Mouse (Mus musculus) lung, adult 2 months (tissue): Measurements from ENCODE around the gene Cpped1.

Experiments
- CTCF ChIP-seq: fragments of 200-500 bp; IDR thresholded peaks from 2 replicates; pipeline ENCODE4 v1.5.1; 2011; ENCODE audit warnings: mild to moderate bottlenecking, low read length, control low read depth; ENCODE audit not compliant: insufficient read depth
- POLR2A ChIP-seq: fragments of 200-500 bp; IDR thresholded peaks from 2 replicates; pipeline ENCODE4 v1.6.1; 2011; ENCODE audit warnings: low read depth, mild to moderate bottlenecking, control low read depth, low read length, borderline replicate concordance; ENCODE audit errors: extremely low read depth

- TF ChIP-seq CTCF: no peak
- no peak for TF ChIP-seq POLR2A
These were observed 7.2 kb downstream of the Cpped1 start for GRCm38 (mm10) chr16:11902007-11902406.
